In genomic region chr11:53551754-53552153, GRCm38 (mm10) we compare ENCODE assay signal across 8 mouse cellular contexts. TPM values are rescaled to one million over a fixed set of nuclear protein-coding genes. Genes with fewer than 3 reads are reported as not detected.
DNase-seq lines count a peak whose midpoint lies in the region; ATAC-seq and TF ChIP-seq lines count a peak whose summit lies in the region.

No protein-coding gene starts in this region.

- no peaks in the 10 kb centered on the region for H3K36me3 ChIP-seq in liver, embryonic 14.5 days (replicated peaks; ENCODE audit: control insufficient read depth, insufficient read depth, low read depth)
- H3K36me3 ChIP-seq in liver, embryonic 11.5 days (ENCODE audit: control insufficient read depth, insufficient read depth, low read length) = no peaks in the 10 kb centered on the region
- no peaks in the 10 kb centered on the region for H3K36me3 ChIP-seq in forebrain, embryonic 13.5 days (ENCODE audit: poor library complexity, severe bottlenecking)

- WGBS in liver, embryonic 14.5 days (ENCODE audit: insufficient replicate concordance) = 63% methylated on average over 12 of the region's 12 CpGs
- WGBS in liver, embryonic 11.5 days = 74% methylated on average over 12 of the region's 12 CpGs
- 70% methylated on average over 12 of the region's 12 CpGs for WGBS in forebrain, embryonic 13.5 days

- no peak for TF ChIP-seq EP300 in liver, embryonic 14.5 days (IDR thresholded peaks at IDR 0.05; ENCODE audit: low read depth)

- H3K27me3 ChIP-seq in liver, embryonic 14.5 days (ENCODE audit: control insufficient read depth, insufficient read depth, low read length) = no peaks in the 10 kb centered on the region
- H3K27me3 ChIP-seq in liver, embryonic 11.5 days (replicated peaks; ENCODE audit: control insufficient read depth, insufficient read depth, low read length) = no peaks in the 10 kb centered on the region
- H3K27me3 ChIP-seq in forebrain, embryonic 13.5 days = no peaks in the 10 kb centered on the region

- no peak overlapping the region for H3K27ac ChIP-seq in liver, embryonic 14.5 days
- no peak overlapping the region for H3K27ac ChIP-seq in liver, embryonic 11.5 days (ENCODE audit: low read depth, low read length)
- no peak overlapping the region for H3K27ac ChIP-seq in forebrain, embryonic 13.5 days

- no peak overlapping the region for H3K4me3 ChIP-seq in liver, embryonic 14.5 days (ENCODE audit: insufficient read depth in 1 of 2, low read depth in 2 of 2, low read length in 2 of 2)
- no peak overlapping the region for H3K4me3 ChIP-seq in liver, embryonic 11.5 days (ENCODE audit: low read depth, low read length)
- H3K4me3 ChIP-seq in forebrain, embryonic 13.5 days = no peak overlapping the region

- no peak overlapping the region for H3K4me2 ChIP-seq in liver, embryonic 14.5 days (ENCODE audit: low read depth)
- H3K4me2 ChIP-seq in liver, embryonic 11.5 days = no peak overlapping the region
- H3K4me2 ChIP-seq in forebrain, embryonic 13.5 days = no peak overlapping the region

- H3K9ac ChIP-seq in liver, embryonic 14.5 days (replicated peaks) = no peak overlapping the region
- no peak overlapping the region for H3K9ac ChIP-seq in liver, embryonic 11.5 days (ENCODE audit: low read depth, low read length)
- no peak overlapping the region for H3K9ac ChIP-seq in forebrain, embryonic 13.5 days

- H3K9me3 ChIP-seq in liver, embryonic 14.5 days (ENCODE audit: control insufficient read depth, low read length) = no peaks in the 10 kb centered on the region
- H3K9me3 ChIP-seq in liver, embryonic 11.5 days (ENCODE audit: control insufficient read depth, low read length) = no peaks in the 10 kb centered on the region
- no peaks in the 10 kb centered on the region for H3K9me3 ChIP-seq in forebrain, embryonic 13.5 days (replicated peaks)

- no peak for DNase-seq in cerebellum, adult 8-10 months
- no peak for DNase-seq in liver, embryonic 14.5 days (ENCODE audit: low read depth in 3 of 3, low spot score in 3 of 3)
- DNase-seq in liver, embryonic 11.5 days (ENCODE audit: low spot score) = no peak
- peak; percentile 61 for DNase-seq in cerebellum, adult 11 months
- DNase-seq in heart, postnatal 10 days = no peak

- peak; percentile 62 for TF ChIP-seq CTCF in liver, embryonic 14.5 days (IDR thresholded peaks at IDR 0.05; ENCODE audit: low read depth)

- peaks cover 13 to 18% of the 10 kb centered on the region in 2 experiments for H3K4me1 ChIP-seq in liver, embryonic 14.5 days (replicated peaks; ENCODE audit: control insufficient read depth in 2 of 2, insufficient read depth in 2 of 2, low read length in 1 of 2)
- peaks cover 15% of the 10 kb centered on the region for H3K4me1 ChIP-seq in liver, embryonic 11.5 days (replicated peaks; ENCODE audit: control insufficient read depth, insufficient read depth, low read length)
- no peaks in the 10 kb centered on the region for H3K4me1 ChIP-seq in forebrain, embryonic 13.5 days

- ATAC-seq in cerebellum, adult (ENCODE audit: insufficient number of reproducible peaks, low FRiP score, low TSS enrichment) = peak; percentile 73; the same call in 1 of the 2 replicates
- no peak for ATAC-seq in liver, embryonic 14.5 days (ENCODE audit: insufficient read depth)
- no peak for ATAC-seq in liver, embryonic 11.5 days (replicated peaks; ENCODE audit: low FRiP score)
- ATAC-seq in megakaryocyte progenitor cell, adult 5-6 weeks (replicated peaks; ENCODE audit: poor library complexity) = peak; percentile 71
- ATAC-seq in forebrain, embryonic 13.5 days = no peak

- intact Hi-C loops in heart, postnatal 10 days (cut with DNase I) = loop anchor here (2.0 kb wide), 1 partner anchor 13 kb away; no protein-coding TSS in a partner anchor

RNA-seq across cellular contexts. Expression of gene Kif3a, which starts 15.4 kb away (rescaled TPM):
- polyA plus RNA-seq in liver, embryonic 14.5 days (2012; rRNA removed) = 2.1 and 3.3 TPM in 2 replicates
- 6.4 and 7.7 TPM in 2 replicates for polyA plus RNA-seq in liver, embryonic 14.5 days (2014; fragmentation: Nextera tagmentation; extraction: Ambion mirVana)
- 22.3 and 27.4 TPM in 2 replicates for polyA plus RNA-seq in liver, embryonic 11.5 days (2014; fragmentation: Nextera tagmentation; extraction: Ambion mirVana)
- 3.9 TPM in 2 replicates for total RNA-seq in megakaryocyte progenitor cell, adult 5-6 weeks (2015)
- total RNA-seq in megakaryocyte progenitor cell, adult 5-6 weeks (2017) = 6.2 and 9.1 TPM in 2 replicates
- 10 to 100 TPM; 12.3 to 14.4 TPM for total RNA-seq in heart, postnatal 10 days (2021)
- 199 and 202 TPM in 2 replicates for polyA plus RNA-seq in forebrain, embryonic 13.5 days (2015; fragmentation: Nextera tagmentation; extraction: Ambion mirVana)

RNA-seq across cellular contexts. Expression of gene Sept8, which starts 32.7 kb away (rescaled TPM):
- polyA plus RNA-seq in liver, embryonic 14.5 days (2012; rRNA removed) = 25.4 and 33.1 TPM in 2 replicates
- polyA plus RNA-seq in liver, embryonic 14.5 days (2014; fragmentation: Nextera tagmentation; extraction: Ambion mirVana) = 18.3 and 21.5 TPM in 2 replicates
- 43.4 and 47.4 TPM in 2 replicates for polyA plus RNA-seq in liver, embryonic 11.5 days (2014; fragmentation: Nextera tagmentation; extraction: Ambion mirVana)
- 15.5 and 27.3 TPM in 2 replicates for total RNA-seq in megakaryocyte progenitor cell, adult 5-6 weeks (2015)
- total RNA-seq in megakaryocyte progenitor cell, adult 5-6 weeks (2017) = 11.0 and 24.6 TPM in 2 replicates
- 10 to 100 TPM; 62.5 to 62.7 TPM for total RNA-seq in heart, postnatal 10 days (2021)
- 17.1 and 17.9 TPM in 2 replicates for polyA plus RNA-seq in forebrain, embryonic 13.5 days (2015; fragmentation: Nextera tagmentation; extraction: Ambion mirVana)

Comparison
In these comparisons a context has a peak if more than half of its experiments do, and no peak if none do; other contexts are left out.
1. ATAC-seq: peak in cerebellum, adult (single experiment) and megakaryocyte progenitor cell, adult 5-6 weeks (single experiment); none in liver, embryonic 14.5 days (single experiment), liver, embryonic 11.5 days (single experiment) and forebrain, embryonic 13.5 days (single experiment).